Mouse (Mus musculus) liver, embryonic 14.5 days (tissue): ENCODE measurements around the gene Asl.

Source experiments
- CTCF ChIP-seq: IDR thresholded peaks from 2 replicates; pipeline ENCODE4 v1.5.1; 2016; ENCODE audit warnings: antibody characterized with exemption, low read depth, control low read depth
- EP300 ChIP-seq: IDR thresholded peaks from 2 replicates; pipeline ENCODE4 v1.6.1; 2016; ENCODE audit warnings: antibody characterized with exemption, low read depth

- TF ChIP-seq EP300 (no peak), CTCF (no peak)
Measured at GRCm38 (mm10) chr5:129966448-129966847, 62.6 kb downstream of the Asl start.
